Comparison of ENCODE assay signal across 9 mouse cellular contexts in the genomic region with DNA sequence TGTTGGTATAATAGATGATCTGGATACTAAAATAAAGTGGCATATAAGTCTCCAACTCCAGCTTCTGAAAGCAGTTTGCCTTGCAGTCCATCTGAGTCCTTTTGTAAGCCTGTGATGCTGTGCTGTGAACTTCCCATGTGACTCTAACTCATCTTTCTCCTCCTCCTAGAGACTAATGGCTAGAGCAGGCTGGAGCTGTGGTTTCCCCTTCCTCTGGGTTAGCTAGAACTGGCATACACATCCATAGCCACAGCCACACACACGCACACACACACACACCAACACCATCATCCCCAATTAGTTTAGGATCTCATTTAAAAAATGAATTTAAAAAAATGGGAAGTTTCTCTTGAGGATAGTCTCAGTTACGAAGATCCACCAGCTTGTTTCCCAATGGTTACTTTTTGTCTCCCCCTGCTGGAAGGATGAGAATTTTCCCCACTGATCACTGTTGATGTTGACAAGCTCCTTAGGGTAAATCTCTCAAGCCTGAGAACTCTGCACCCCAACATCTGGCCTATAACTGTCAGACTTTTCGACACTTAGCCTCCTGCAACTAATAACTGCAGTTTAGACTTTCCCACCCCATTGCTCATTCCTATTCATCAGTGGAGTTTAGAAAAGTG.
DNase-seq lines count a peak whose midpoint lies in the region; ATAC-seq and TF ChIP-seq lines count a peak whose summit lies in the region.
"Had no signal": no experiment of that assay in that cellular context is flagged by ENCODE, and none has a peak within 500 bp of the region (broad histone marks: within the 10 kb centered on the region; RNA-seq: fewer than 3 reads in every experiment).

No protein-coding gene starts in this region.

- H3K27me3 ChIP-seq in kidney, embryonic 14.5 days (ENCODE audit: control insufficient read depth, insufficient read depth, low read length): no peaks in the 10 kb centered on the region
- no peaks in the 10 kb centered on the region for H3K27me3 ChIP-seq in hindbrain, embryonic 12.5 days
- H3K27me3 ChIP-seq: stomach, embryonic 15.5 days had no signal

- no peaks in the 10 kb centered on the region for H3K9me3 ChIP-seq in kidney, embryonic 14.5 days (ENCODE audit: control insufficient read depth, low read length)
- no peaks in the 10 kb centered on the region for H3K9me3 ChIP-seq in hindbrain, embryonic 12.5 days (replicated peaks)
- H3K9me3 ChIP-seq: stomach, embryonic 15.5 days had no signal

- H3K4me3 ChIP-seq in kidney, embryonic 14.5 days (ENCODE audit: low read length): no peak overlapping the region
- no peak overlapping the region for H3K4me3 ChIP-seq in hindbrain, embryonic 12.5 days
- H3K4me3 ChIP-seq in lung, adult 2 months (replicated peaks; ENCODE audit: extremely low read depth, low read depth, low read length): no peak overlapping the region
- H3K4me3 ChIP-seq: stomach, embryonic 15.5 days had no signal

- H3K36me3 ChIP-seq in kidney, embryonic 14.5 days (ENCODE audit: control insufficient read depth, insufficient read depth, low read length): no peaks in the 10 kb centered on the region
- no peaks in the 10 kb centered on the region for H3K36me3 ChIP-seq in hindbrain, embryonic 12.5 days
- H3K36me3 ChIP-seq: stomach, embryonic 15.5 days had no signal

- TF ChIP-seq CTCF in lung, adult 2 months (IDR thresholded peaks at IDR 0.05; ENCODE audit: insufficient read depth, low read length): peak; percentile 27

- WGBS in kidney, embryonic 14.5 days: 36% methylated on average over 3 of the region's 3 CpGs
- WGBS in hindbrain, embryonic 12.5 days: 38% methylated on average over 3 of the region's 3 CpGs
- WGBS in lung, adult 2 months: 30% methylated on average over 3 of the region's 3 CpGs

- no peak for TF ChIP-seq POLR2A in lung, adult 2 months (IDR thresholded peaks at IDR 0.05; ENCODE audit: borderline replicate concordance, extremely low read depth, low read depth, low read length)

- H3K9ac ChIP-seq in kidney, embryonic 14.5 days (ENCODE audit: low read depth, low read length): no peak overlapping the region
- no peak overlapping the region for H3K9ac ChIP-seq in hindbrain, embryonic 12.5 days
- H3K9ac ChIP-seq: stomach, embryonic 15.5 days had no signal

- no peak overlapping the region for H3K27ac ChIP-seq in kidney, embryonic 14.5 days (ENCODE audit: low read depth, low read length)
- H3K27ac ChIP-seq in hindbrain, embryonic 12.5 days: no peak overlapping the region
- H3K27ac ChIP-seq: stomach, embryonic 15.5 days had no signal

- peak; percentile 32 for DNase-seq in kidney, postnatal 14 days
- peak; percentile 68 for DNase-seq in NIH3T3 (ENCODE audit: low read depth)
- peak; percentile 16 for DNase-seq in embryo, embryonic 11.5 days (ENCODE audit: low read depth, low spot score)
- no peak for DNase-seq in lung, adult 2 months
- DNase-seq in right cerebral cortex, postnatal 36 days (ENCODE audit: low spot score in 2 of 2): peak; percentile 4 to 7
- no peak for DNase-seq in cerebellum, adult 18-20 months

- H3K4me2 ChIP-seq in kidney, embryonic 14.5 days (replicated peaks; ENCODE audit: low read depth, low read length): no peak overlapping the region
- H3K4me2 ChIP-seq in hindbrain, embryonic 12.5 days (replicated peaks): no peak overlapping the region
- H3K4me2 ChIP-seq: stomach, embryonic 15.5 days had no signal

- H3K4me1 ChIP-seq in kidney, embryonic 14.5 days (ENCODE audit: control insufficient read depth, insufficient read depth, low read length): no peaks in the 10 kb centered on the region
- no peaks in the 10 kb centered on the region for H3K4me1 ChIP-seq in hindbrain, embryonic 12.5 days
- peaks cover 2% of the 10 kb centered on the region; the same call in 1 of the 2 replicates for H3K4me1 ChIP-seq in lung, adult 2 months (ENCODE audit: control insufficient read depth, insufficient read depth, low read length)
- H3K4me1 ChIP-seq: stomach, embryonic 15.5 days had no signal

- no peak for ATAC-seq in kidney, embryonic 14.5 days (ENCODE audit: low FRiP score, low TSS enrichment)
- peak; percentile 26; the same call in 1 of the 2 replicates for ATAC-seq in hindbrain, embryonic 12.5 days (ENCODE audit: low FRiP score)

Comparison
In these comparisons a context has a peak if more than half of its experiments do, and no peak if none do; other contexts are left out.
1. DNase-seq: peak in kidney, postnatal 14 days (single experiment), NIH3T3 (single experiment), embryo, embryonic 11.5 days (single experiment) and right cerebral cortex, postnatal 36 days (2 of 2); none in lung, adult 2 months (single experiment) and cerebellum, adult 18-20 months (0 of 2).